Mouse (Mus musculus) forebrain, embryonic 10.5 days (tissue): Measurements from ENCODE around the gene 5430402E10Rik. TPM values are rescaled to one million over a fixed set of nuclear protein-coding genes. Genes with fewer than 3 reads are reported as not detected.
"Not testable (repeated sequence)": the region's sequence is repeated elsewhere in the genome, so short reads cannot be mapped to it uniquely, and the experiment has no call there.

Experiments used
- DNase-seq: peaks from one replicate; pipeline ENCODE4 v3.0.0-alpha.2; 2017; ENCODE audit warnings: low spot score; ENCODE audit errors: extremely low spot score
- H3K27ac ChIP-seq: fragments of 300-500 bp; sonication (generic); 2 replicates; pipeline ENCODE4 v1.5.1; 2016; ENCODE audit warnings: mild to moderate bottlenecking
- H3K27me3 ChIP-seq: fragments of 300-500 bp; sonication (generic); 2 replicates; pipeline ENCODE4 v1.6.1; 2016; ENCODE audit warnings: mild to moderate bottlenecking; ENCODE audit not compliant: poor library complexity, severe bottlenecking
- H3K36me3 ChIP-seq: fragments of 300-500 bp; sonication (generic); replicated peaks from 2 replicates; pipeline ENCODE4 v1.6.1; 2016; ENCODE audit warnings: mild to moderate bottlenecking, moderate library complexity
- H3K4me1 ChIP-seq: fragments of 300-500 bp; sonication (generic); 2 replicates; pipeline ENCODE4 v1.6.1; 2016
- H3K4me3 ChIP-seq: fragments of 300-500 bp; sonication (generic); 2 replicates; pipeline ENCODE4 v1.5.1; 2016; ENCODE audit warnings: mild to moderate bottlenecking, moderate library complexity
- H3K9me3 ChIP-seq: fragments of 300-500 bp; sonication (generic); 2 replicates; pipeline ENCODE4 v1.6.1; 2016; ENCODE audit warnings: mild to moderate bottlenecking, moderate library complexity
- WGBS: fragments of 180-500 bp; shearing (Covaris S2); methylation state at CpG from one replicate; pipeline ENCODE4 v1.1.7; 2016; 5-methylcytosine and 5-hydroxymethylcytosine counted together
- polyA plus RNA-seq: library from polyadenylated mRNA; unstranded; fragments of >200 nt; fragmentation: Nextera tagmentation; extraction: Ambion mirVana; gene quantifications from 2 replicates; pipeline ENCODE4 v1.2.1, GENCODE M21; 2016

Gene 5430402E10Rik
- not detected in 2 replicates for polyA plus RNA-seq

GRCm38 (mm10) chrX:77924962-77925361 lies at the start of gene 5430402E10Rik:
Gene 5430402E10Rik, minus strand, starts transcription at chrX:77925062.
- not testable (repeated sequence) for H3K4me3 ChIP-seq, H3K9me3 ChIP-seq, H3K27me3 ChIP-seq, H3K27ac ChIP-seq, H3K36me3 ChIP-seq, H3K4me1 ChIP-seq, DNase-seq
- 83% methylated on average over 1 of the region's 1 CpGs for WGBS

DNA sequence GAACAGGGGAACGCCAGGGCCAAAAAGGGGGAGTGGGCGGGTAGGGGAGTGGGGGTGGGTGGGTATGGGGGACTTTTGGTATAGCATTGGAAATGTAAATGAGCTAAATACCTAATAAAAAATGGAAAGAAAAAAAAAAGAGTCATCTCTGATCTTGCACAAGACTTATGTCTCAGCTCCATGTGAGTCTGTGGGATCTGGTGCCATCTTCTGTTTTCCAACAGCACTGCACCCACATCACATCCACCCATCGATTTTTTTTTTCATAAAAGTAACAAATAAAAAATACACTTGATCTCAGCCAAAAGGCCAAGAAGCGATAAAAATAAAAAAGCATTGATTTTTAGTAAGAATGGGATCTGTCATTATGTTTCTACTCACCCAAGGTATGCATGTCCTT lies 44.8 kb downstream of the 5430402E10Rik start:
- H3K4me1 ChIP-seq, DNase-seq, H3K27me3 ChIP-seq, H3K27ac ChIP-seq, H3K9me3 ChIP-seq, H3K36me3 ChIP-seq, H3K4me3 ChIP-seq: not testable (repeated sequence)
- WGBS = 49% methylated on average over 2 of the region's 4 CpGs

Other genes starting within 250 kb of the 5430402E10Rik start
- gene Prkx, start 128.8 kb downstream of the 5430402E10Rik start, polyA plus RNA-seq = 11.1 TPM in 2 replicates
- gene Pbsn, start 71.4 kb downstream of the 5430402E10Rik start, polyA plus RNA-seq = not detected in 2 replicates
- gene Gm14744, start 60.3 kb downstream of the 5430402E10Rik start, polyA plus RNA-seq = not detected in 2 replicates
- not detected in 2 replicates for gene Obp1a, start 166.3 kb upstream of the 5430402E10Rik start, polyA plus RNA-seq
- not detected in 2 replicates for gene Gm5938, start 200.4 kb upstream of the 5430402E10Rik start, polyA plus RNA-seq